Mouse (Mus musculus): ENCODE measurements around the gene Gm10392. TPM values are rescaled to one million over a fixed set of nuclear protein-coding genes. Genes with fewer than 3 reads are reported as not detected.
A peak's percentile ranks its signal among the peaks of the same experiment; 100 is the strongest.

The Gm10392 gene
- polyA plus RNA-seq, 1 experiment from 2014 or later: not detected

- WGBS: 77% methylated on average over 6 of the region's 6 CpGs
- H3K27ac ChIP-seq (ENCODE audit: low read length): no peak overlapping the region; the same call in 1 of the 2 replicates
- peaks cover 46% of the 10 kb centered on the region for H3K4me1 ChIP-seq (ENCODE audit: control insufficient read depth, insufficient read depth, low read length)
- no peak for ATAC-seq
- peak overlapping the region; percentile 68 for H3K4me3 ChIP-seq (ENCODE audit: low read depth, low read length)
- H3K9me3 ChIP-seq (replicated peaks; ENCODE audit: control insufficient read depth, low read length, poor library complexity, severe bottlenecking): no peaks in the 10 kb centered on the region
- H3K9ac ChIP-seq (ENCODE audit: low read depth, low read length): peak overlapping the region; percentile 96
- no peaks in the 10 kb centered on the region for H3K27me3 ChIP-seq (ENCODE audit: control insufficient read depth, insufficient read depth, low read depth, low read length)
- peak overlapping the region; percentile 90 for H3K4me2 ChIP-seq (ENCODE audit: low read length)
- no peaks in the 10 kb centered on the region for H3K36me3 ChIP-seq (ENCODE audit: control insufficient read depth, insufficient read depth, low read length)
Measured at GRCm38 (mm10) chr11:77494782-77495181, 24.2 kb downstream of the Gm10392 start.

GRCm38 (mm10) chr11:77494344-77494676 is 24.7 kb downstream of the Gm10392 start:
- peak overlapping the region; percentile 92 for H3K27ac ChIP-seq (ENCODE audit: low read length)
- no peaks in the 10 kb centered on the region for H3K36me3 ChIP-seq (ENCODE audit: control insufficient read depth, insufficient read depth, low read length)
- peak overlapping the region; percentile 96 for H3K9ac ChIP-seq (ENCODE audit: low read depth, low read length)
- no peak for ATAC-seq
- H3K4me2 ChIP-seq (ENCODE audit: low read length): peak overlapping the region; percentile 90
- no peaks in the 10 kb centered on the region for H3K27me3 ChIP-seq (ENCODE audit: control insufficient read depth, insufficient read depth, low read depth, low read length)
- peak overlapping the region; percentile 68 for H3K4me3 ChIP-seq (ENCODE audit: low read depth, low read length)
- 28% methylated on average over 4 of the region's 4 CpGs for WGBS
- no peaks in the 10 kb centered on the region for H3K9me3 ChIP-seq (replicated peaks; ENCODE audit: control insufficient read depth, low read length, poor library complexity, severe bottlenecking)
- peaks cover 46% of the 10 kb centered on the region for H3K4me1 ChIP-seq (ENCODE audit: control insufficient read depth, insufficient read depth, low read length)

GRCm38 (mm10) chr11:77493512-77494343 is 25.3 kb downstream of the Gm10392 start, which contains the start of gene Git1:
Gene Git1, plus strand, starts transcription at chr11:77493562.
- peaks cover 46% of the 10 kb centered on the region for H3K4me1 ChIP-seq (ENCODE audit: control insufficient read depth, insufficient read depth, low read length)
- no peaks in the 10 kb centered on the region for H3K27me3 ChIP-seq (ENCODE audit: control insufficient read depth, insufficient read depth, low read depth, low read length)
- peak within 1 kb of the TSS; percentile 96 for H3K9ac ChIP-seq (ENCODE audit: low read depth, low read length)
- peak within 1 kb of the TSS; percentile 68 for H3K4me3 ChIP-seq (ENCODE audit: low read depth, low read length)
- H3K4me2 ChIP-seq (ENCODE audit: low read length): peak within 1 kb of the TSS; percentile 94
- H3K27ac ChIP-seq (ENCODE audit: low read length): peak within 1 kb of the TSS; percentile 92
- H3K9me3 ChIP-seq (replicated peaks; ENCODE audit: control insufficient read depth, low read length, poor library complexity, severe bottlenecking): no peaks in the 10 kb centered on the region
- H3K36me3 ChIP-seq (ENCODE audit: control insufficient read depth, insufficient read depth, low read length): no peaks in the 10 kb centered on the region
- WGBS: 1% methylated on average over 49 of the region's 74 CpGs
- no peak for ATAC-seq

GRCm38 (mm10) chr11:77492911-77493332 is 26.1 kb downstream of the Gm10392 start:
- peak; percentile 71 for ATAC-seq
- Histone ChIP-seq H3K9ac (ENCODE audit: low read depth, low read length) (peak overlapping the region; percentile 96), H3K27me3 (ENCODE audit: control insufficient read depth, insufficient read depth, low read depth, low read length) (no peaks in the 10 kb centered on the region), H3K9me3 (replicated peaks; ENCODE audit: control insufficient read depth, low read length, poor library complexity, severe bottlenecking) (no peaks in the 10 kb centered on the region), H3K27ac (ENCODE audit: low read length) (peak overlapping the region; percentile 92), H3K36me3 (ENCODE audit: control insufficient read depth, insufficient read depth, low read length) (no peaks in the 10 kb centered on the region), H3K4me1 (ENCODE audit: control insufficient read depth, insufficient read depth, low read length) (peaks cover 53% of the 10 kb centered on the region), H3K4me3 (ENCODE audit: low read depth, low read length) (peak overlapping the region; percentile 68), H3K4me2 (ENCODE audit: low read length) (peak overlapping the region; percentile 94)
- under 1% methylated on average over 21 of the region's 32 CpGs for WGBS

DNA sequence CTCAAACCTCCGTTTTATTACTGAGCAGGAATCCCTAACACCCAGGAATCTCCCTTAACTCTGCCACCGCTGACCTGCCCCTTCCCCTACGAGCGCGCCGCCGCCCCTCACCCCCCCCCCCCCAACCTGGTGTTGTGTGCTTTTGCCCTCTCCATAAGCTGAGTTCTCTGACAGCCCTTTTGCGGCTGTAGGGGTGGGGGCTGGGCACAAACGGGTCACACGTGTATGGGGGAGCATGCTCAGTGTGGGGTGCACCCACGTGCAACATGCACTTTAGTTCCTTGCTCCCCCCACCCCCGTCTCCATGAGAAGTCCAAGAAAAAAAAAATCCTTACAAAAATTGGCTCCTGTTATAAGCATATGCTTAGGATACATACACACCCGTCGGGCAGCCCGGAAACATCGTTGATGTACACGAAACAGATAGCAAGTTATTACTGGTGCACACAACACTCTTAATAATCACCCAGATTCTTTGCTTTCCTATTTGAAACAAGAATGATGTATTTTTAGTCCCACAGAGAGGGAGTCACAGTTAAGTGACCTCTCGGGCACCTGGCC is 26.6 kb downstream of the Gm10392 start:
- Histone ChIP-seq H3K27ac (ENCODE audit: low read length) (peak overlapping the region; percentile 92), H3K36me3 (ENCODE audit: control insufficient read depth, insufficient read depth, low read length) (no peaks in the 10 kb centered on the region), H3K9ac (ENCODE audit: low read depth, low read length) (peak overlapping the region; percentile 96), H3K4me1 (ENCODE audit: control insufficient read depth, insufficient read depth, low read length) (peaks cover 55% of the 10 kb centered on the region), H3K9me3 (replicated peaks; ENCODE audit: control insufficient read depth, low read length, poor library complexity, severe bottlenecking) (no peaks in the 10 kb centered on the region), H3K27me3 (ENCODE audit: control insufficient read depth, insufficient read depth, low read depth, low read length) (no peaks in the 10 kb centered on the region), H3K4me2 (ENCODE audit: low read length) (peak overlapping the region; percentile 94), H3K4me3 (ENCODE audit: low read depth, low read length) (peak overlapping the region; percentile 68)
- ATAC-seq: no peak
- WGBS: under 1% methylated on average over 18 of the region's 18 CpGs

- Histone ChIP-seq H3K27ac (ENCODE audit: low read length) (peak overlapping the region; percentile 92), H3K4me3 (ENCODE audit: low read depth, low read length) (peak overlapping the region; percentile 68), H3K4me2 (ENCODE audit: low read length) (peak overlapping the region; percentile 94), H3K36me3 (ENCODE audit: control insufficient read depth, insufficient read depth, low read length) (no peaks in the 10 kb centered on the region), H3K9ac (ENCODE audit: low read depth, low read length) (peak overlapping the region; percentile 96), H3K4me1 (ENCODE audit: control insufficient read depth, insufficient read depth, low read length) (peaks cover 59% of the 10 kb centered on the region), H3K9me3 (replicated peaks; ENCODE audit: control insufficient read depth, low read length, poor library complexity, severe bottlenecking) (no peaks in the 10 kb centered on the region), H3K27me3 (ENCODE audit: control insufficient read depth, insufficient read depth, low read depth, low read length) (no peaks in the 10 kb centered on the region)
- ATAC-seq: peak; percentile 37
- WGBS: under 1% methylated on average over 23 of the region's 23 CpGs
Measured at GRCm38 (mm10) chr11:77491502-77492291, 27.3 kb downstream of the Gm10392 start.

GRCm38 (mm10) chr11:77491123-77491501 is 27.9 kb downstream of the Gm10392 start:
- H3K4me3 ChIP-seq (ENCODE audit: low read depth, low read length): peak overlapping the region; percentile 68
- H3K9me3 ChIP-seq (replicated peaks; ENCODE audit: control insufficient read depth, low read length, poor library complexity, severe bottlenecking): no peaks in the 10 kb centered on the region
- ATAC-seq: peak; percentile 69
- peaks cover 65% of the 10 kb centered on the region for H3K4me1 ChIP-seq (ENCODE audit: control insufficient read depth, insufficient read depth, low read length)
- H3K27me3 ChIP-seq (ENCODE audit: control insufficient read depth, insufficient read depth, low read depth, low read length): no peaks in the 10 kb centered on the region
- peak overlapping the region; percentile 94 for H3K4me2 ChIP-seq (ENCODE audit: low read length)
- H3K9ac ChIP-seq (ENCODE audit: low read depth, low read length): peak overlapping the region; percentile 96
- 0% methylated on average over 13 of the region's 13 CpGs for WGBS
- peak overlapping the region; percentile 92 for H3K27ac ChIP-seq (ENCODE audit: low read length)
- H3K36me3 ChIP-seq (ENCODE audit: control insufficient read depth, insufficient read depth, low read length): no peaks in the 10 kb centered on the region

DNA sequence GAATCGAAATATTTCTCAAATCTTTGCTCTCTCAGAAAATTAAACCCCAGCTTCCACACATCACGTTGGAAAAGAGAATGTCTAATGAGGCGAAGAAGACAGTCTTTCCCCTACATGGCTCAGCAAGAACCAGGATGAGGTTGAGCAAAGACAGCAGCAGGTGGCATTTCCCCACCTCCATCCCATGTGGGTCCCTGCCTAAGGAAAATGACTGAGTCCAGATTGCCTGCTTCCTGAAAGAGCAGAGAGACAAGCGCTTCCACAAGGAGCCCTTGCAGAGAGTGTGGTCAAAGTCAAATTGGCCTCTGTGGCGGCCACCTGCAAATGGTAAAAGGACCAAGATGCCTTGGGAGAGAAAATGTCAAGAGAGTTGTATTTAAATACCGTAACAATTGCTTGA is 28.5 kb downstream of the Gm10392 start:
- Histone ChIP-seq H3K9me3 (replicated peaks; ENCODE audit: control insufficient read depth, low read length, poor library complexity, severe bottlenecking) (no peaks in the 10 kb centered on the region), H3K9ac (ENCODE audit: low read depth, low read length) (peak overlapping the region; percentile 91), H3K27ac (ENCODE audit: low read length) (peak overlapping the region; percentile 92), H3K4me1 (ENCODE audit: control insufficient read depth, insufficient read depth, low read length) (peaks cover 71% of the 10 kb centered on the region), H3K36me3 (ENCODE audit: control insufficient read depth, insufficient read depth, low read length) (no peaks in the 10 kb centered on the region), H3K4me2 (ENCODE audit: low read length) (peak overlapping the region; percentile 94), H3K27me3 (ENCODE audit: control insufficient read depth, insufficient read depth, low read depth, low read length) (no peaks in the 10 kb centered on the region), H3K4me3 (ENCODE audit: low read depth, low read length) (peak overlapping the region; percentile 91)
- ATAC-seq: no peak
- WGBS: 69% methylated on average over 6 of the region's 6 CpGs
